Mouse (Mus musculus) neural tube, embryonic 15.5 days (tissue): ENCODE measurements around the gene Clptm1. TPM values are rescaled to one million over a fixed set of nuclear protein-coding genes. Genes with fewer than 3 reads are reported as not detected.

Experiments
- ATAC-seq: fragments of 200-750 bp; cut with Nextera tagmentation; 2 replicates; pipeline ENCODE4 v1.8.0; 2017; ENCODE audit warnings: mild to moderate bottlenecking, moderate TSS enrichment, moderate library complexity; ENCODE audit not compliant: low FRiP score
- H3K27ac ChIP-seq: fragments of 300-500 bp; sonication (generic); replicated peaks from 2 replicates; pipeline ENCODE4 v1.5.1; 2015; ENCODE audit warnings: mild to moderate bottlenecking, inconsistent platforms
- H3K27me3 ChIP-seq: fragments of 300-500 bp; sonication (generic); replicated peaks from 2 replicates; pipeline ENCODE4 v1.6.1; 2015; ENCODE audit warnings: inconsistent platforms
- H3K36me3 ChIP-seq: fragments of 300-500 bp; sonication (generic); 2 replicates; pipeline ENCODE4 v1.6.1; 2015; ENCODE audit warnings: inconsistent platforms
- H3K4me1 ChIP-seq: fragments of 300-500 bp; sonication (generic); 2 replicates; pipeline ENCODE4 v1.6.1; 2015; ENCODE audit warnings: inconsistent platforms
- H3K4me2 ChIP-seq: fragments of 300-500 bp; sonication (generic); 2 replicates; pipeline ENCODE4 v1.6.1; 2015; ENCODE audit warnings: inconsistent platforms, mild to moderate bottlenecking, moderate library complexity
- H3K4me3 ChIP-seq: fragments of 300-500 bp; sonication (generic); replicated peaks from 2 replicates; pipeline ENCODE4 v1.5.1; 2015; ENCODE audit warnings: mild to moderate bottlenecking, inconsistent platforms
- H3K9ac ChIP-seq: fragments of 300-500 bp; sonication (generic); replicated peaks from 2 replicates; pipeline ENCODE4 v1.6.1; 2015; ENCODE audit warnings: mild to moderate bottlenecking, inconsistent platforms
- H3K9me3 ChIP-seq: fragments of 300-500 bp; sonication (generic); replicated peaks from 2 replicates; pipeline ENCODE4 v1.6.1; 2016; ENCODE audit warnings: inconsistent platforms
- WGBS: fragments of 180-500 bp; shearing (Covaris S2); methylation state at CpG from one replicate; pipeline ENCODE4 v1.1.7; 2015; ENCODE audit warnings: mixed read lengths; 5-methylcytosine and 5-hydroxymethylcytosine counted together
- polyA plus RNA-seq: library from polyadenylated mRNA; unstranded; fragments of >200 nt; fragmentation: Nextera tagmentation; extraction: Ambion mirVana; gene quantifications from 2 replicates; pipeline ENCODE4 v1.2.1, GENCODE M21; 2015

The Clptm1 gene
- polyA plus RNA-seq, 1 experiment from 2014 or later = 140 TPM

DNA sequence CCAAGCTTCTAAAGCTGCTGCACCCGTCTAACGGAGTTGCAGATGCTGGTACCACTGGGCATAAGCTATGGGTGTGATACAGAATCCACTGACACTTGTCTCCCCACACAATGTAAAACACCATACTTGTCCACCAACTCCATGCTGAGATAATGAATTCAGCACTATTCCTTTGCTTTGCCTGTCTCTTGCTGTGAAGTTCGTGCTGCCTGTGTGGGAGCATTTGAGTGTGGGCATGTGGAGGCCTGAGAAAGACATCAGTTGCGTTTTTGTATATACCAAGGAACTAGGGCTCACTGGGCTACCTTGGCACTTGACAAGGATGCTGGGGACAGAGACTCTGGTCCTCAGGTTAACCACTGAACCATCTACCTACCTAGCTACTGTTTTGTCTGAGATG lies 23.6 kb downstream of the Clptm1 start:
- ATAC-seq = no peak
- H3K27me3 ChIP-seq = no peaks in the 10 kb centered on the region
- no peak overlapping the region for H3K9ac ChIP-seq
- 92% methylated on average over 4 of the region's 4 CpGs for WGBS
- no peaks in the 10 kb centered on the region for H3K4me1 ChIP-seq
- no peak overlapping the region for H3K4me3 ChIP-seq
- H3K36me3 ChIP-seq = peaks cover 97% of the 10 kb centered on the region
- H3K9me3 ChIP-seq = no peaks in the 10 kb centered on the region
- H3K4me2 ChIP-seq = no peak overlapping the region
- no peak overlapping the region for H3K27ac ChIP-seq

GRCm38 (mm10) chr7:19635074-19635827 lies 29.6 kb downstream of the Clptm1 start:
- H3K9ac ChIP-seq = no peak overlapping the region
- ATAC-seq = no peak
- no peak overlapping the region for H3K4me3 ChIP-seq
- H3K27ac ChIP-seq = no peak overlapping the region
- H3K4me1 ChIP-seq = no peaks in the 10 kb centered on the region
- no peaks in the 10 kb centered on the region for H3K27me3 ChIP-seq
- H3K36me3 ChIP-seq = peaks cover 85% of the 10 kb centered on the region
- no peaks in the 10 kb centered on the region for H3K9me3 ChIP-seq
- no peak overlapping the region for H3K4me2 ChIP-seq
- 93% methylated on average over 11 of the region's 11 CpGs for WGBS

DNA sequence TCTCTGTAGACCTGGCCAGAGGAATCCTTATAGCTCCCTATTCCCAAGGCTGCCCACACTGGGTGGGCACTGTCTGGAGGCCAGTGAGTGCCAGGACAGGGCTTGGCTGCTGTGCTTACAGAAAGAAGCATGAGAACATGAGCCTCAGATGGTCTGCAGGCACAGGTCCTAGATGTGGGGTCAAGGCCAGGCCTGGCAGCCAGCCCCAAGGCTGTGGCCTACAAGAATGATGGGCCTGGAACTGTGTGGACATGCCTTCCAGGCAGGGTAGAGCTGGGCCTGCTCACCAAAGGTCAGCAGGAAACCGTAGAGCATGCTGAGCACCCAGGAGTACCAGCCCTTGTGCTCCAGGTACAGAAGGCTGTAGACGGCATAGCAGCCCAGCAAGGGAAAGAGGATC lies 30.2 kb downstream of the Clptm1 start:
- no peak for ATAC-seq
- 72% methylated on average over 2 of the region's 2 CpGs for WGBS
- H3K9me3 ChIP-seq = no peaks in the 10 kb centered on the region
- no peak overlapping the region for H3K4me3 ChIP-seq
- H3K4me1 ChIP-seq = peaks cover 5% of the 10 kb centered on the region; the same call in 1 of the 2 replicates
- no peak overlapping the region for H3K9ac ChIP-seq
- H3K4me2 ChIP-seq = no peak overlapping the region
- H3K27ac ChIP-seq = no peak overlapping the region
- no peaks in the 10 kb centered on the region for H3K27me3 ChIP-seq
- H3K36me3 ChIP-seq = peaks cover 78% of the 10 kb centered on the region

DNA sequence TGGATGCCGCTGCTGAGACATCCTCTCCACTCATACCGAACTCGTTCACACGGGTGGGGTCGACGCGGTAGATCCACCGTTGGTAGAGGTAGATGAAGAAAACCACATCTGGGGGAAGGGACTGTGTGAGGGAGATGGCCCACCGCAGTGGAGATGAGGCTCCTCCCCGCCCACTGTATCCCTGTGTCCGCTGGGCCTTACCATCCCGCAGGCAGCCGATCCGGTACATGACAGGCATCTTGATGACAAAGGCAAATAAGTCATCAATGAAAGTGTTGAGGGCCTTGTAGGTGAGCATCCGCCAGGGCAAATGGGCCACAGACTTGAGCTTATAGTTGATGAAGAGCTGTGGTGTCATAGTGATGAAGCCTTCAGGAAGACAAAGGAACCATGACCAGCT lies 31.0 kb downstream of the Clptm1 start:
- Histone ChIP-seq H3K9me3 (no peaks in the 10 kb centered on the region), H3K4me1 (peaks cover 7% of the 10 kb centered on the region; the same call in 1 of the 2 replicates), H3K27me3 (no peaks in the 10 kb centered on the region), H3K36me3 (peaks cover 71% of the 10 kb centered on the region), H3K27ac (no peak overlapping the region), H3K9ac (no peak overlapping the region), H3K4me3 (no peak overlapping the region), H3K4me2 (no peak overlapping the region)
- ATAC-seq = no peak
- 92% methylated on average over 15 of the region's 15 CpGs for WGBS

GRCm38 (mm10) chr7:19633197-19633596 lies 31.6 kb downstream of the Clptm1 start:
- WGBS = 94% methylated on average over 17 of the region's 17 CpGs

DNA sequence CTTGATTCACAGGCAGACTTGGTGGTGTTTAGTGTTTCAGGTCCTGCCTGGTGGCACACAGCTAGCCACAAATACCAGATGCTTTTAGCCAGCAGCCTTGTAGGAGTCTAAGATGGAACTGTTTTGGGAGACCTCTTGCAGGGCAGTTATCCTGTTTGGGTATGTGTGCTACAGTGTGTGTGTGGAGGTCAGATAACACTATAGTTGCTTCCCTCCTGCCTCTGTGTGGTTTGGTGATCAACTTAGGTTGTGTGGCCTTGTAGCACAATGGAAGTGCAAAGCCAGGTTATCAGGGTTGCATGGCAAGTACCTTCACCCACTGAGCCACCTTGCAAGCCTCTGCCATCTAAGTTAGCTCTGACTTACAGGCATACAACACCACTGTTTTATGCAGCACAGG lies 32.1 kb downstream of the Clptm1 start:
- peaks cover 60% of the 10 kb centered on the region for H3K36me3 ChIP-seq
- no peak overlapping the region for H3K9ac ChIP-seq
- no peaks in the 10 kb centered on the region for H3K27me3 ChIP-seq

More at GRCm38 (mm10) chr7:19633197-19633596, 31.6 kb downstream of the Clptm1 start:
- ATAC-seq = no peak
- H3K4me1 ChIP-seq = peaks cover 9% of the 10 kb centered on the region
- H3K4me3 ChIP-seq = no peak overlapping the region
- H3K9me3 ChIP-seq = no peaks in the 10 kb centered on the region
- no peaks in the 10 kb centered on the region for H3K27me3 ChIP-seq
- H3K9ac ChIP-seq = no peak overlapping the region
- H3K4me2 ChIP-seq = no peak overlapping the region
- no peak overlapping the region for H3K27ac ChIP-seq
- H3K36me3 ChIP-seq = peaks cover 64% of the 10 kb centered on the region

GRCm38 (mm10) chr7:19632275-19632674 lies 32.6 kb downstream of the Clptm1 start:
- Histone ChIP-seq H3K4me3 (no peak overlapping the region), H3K36me3 (peaks cover 55% of the 10 kb centered on the region), H3K27me3 (no peaks in the 10 kb centered on the region), H3K4me2 (no peak overlapping the region), H3K9ac (no peak overlapping the region), H3K27ac (no peak overlapping the region), H3K9me3 (no peaks in the 10 kb centered on the region), H3K4me1 (peaks cover 12% of the 10 kb centered on the region)
- ATAC-seq = no peak

More for the DNA sequence above, 32.1 kb downstream of the Clptm1 start:
- Histone ChIP-seq H3K4me2 (no peak overlapping the region), H3K27ac (no peak overlapping the region), H3K9me3 (no peaks in the 10 kb centered on the region), H3K4me1 (peaks cover 12% of the 10 kb centered on the region), H3K4me3 (no peak overlapping the region)
- ATAC-seq = no peak

DNA sequence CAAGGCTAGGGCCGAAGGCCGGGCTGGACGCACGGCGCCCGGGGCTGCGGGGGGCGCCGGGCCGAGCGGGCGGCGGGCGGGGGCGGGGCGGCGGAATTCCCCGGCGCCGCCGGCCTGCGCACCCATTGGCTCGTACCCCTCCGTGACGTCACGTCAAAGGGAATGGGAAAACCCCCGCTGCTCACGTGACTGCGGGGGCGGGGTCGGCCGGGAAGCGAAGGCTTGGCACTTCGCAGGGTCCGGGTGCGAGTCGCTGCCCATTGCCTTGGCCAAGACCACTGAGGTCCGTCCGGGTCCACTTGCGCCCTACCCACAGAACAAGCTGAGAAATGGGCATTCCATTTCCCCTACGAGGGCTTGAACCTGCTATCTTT lies 35.5 kb downstream of the Clptm1 start, which contains the start of gene Relb:
Relb (minus strand) TSS at position 78 of the 374 bp plus-strand sequence.
- Histone ChIP-seq H3K36me3 (peaks cover 26% of the 10 kb centered on the region), H3K4me2 (peak within 1 kb of the TSS; percentile 76), H3K27me3 (0 out of 2 replicates have a peak, but pooled peaks cover 2% of the 10 kb centered on the region), H3K27ac (peak within 1 kb of the TSS; percentile 82), H3K4me1 (peaks cover 12% of the 10 kb centered on the region), H3K9me3 (no peaks in the 10 kb centered on the region), H3K4me3 (peak within 1 kb of the TSS; percentile 72), H3K9ac (peak within 1 kb of the TSS; percentile 44)
- peak; percentile 83 for ATAC-seq
- 1% methylated on average over 23 of the region's 41 CpGs for WGBS

GRCm38 (mm10) chr7:19628536-19629360 lies 36.1 kb downstream of the Clptm1 start:
- H3K36me3 ChIP-seq = peaks cover 20% of the 10 kb centered on the region
- H3K27me3 ChIP-seq = 0 out of 2 replicates have a peak, but pooled peaks cover 6% of the 10 kb centered on the region
- H3K4me1 ChIP-seq = peaks cover 12% of the 10 kb centered on the region
- peak overlapping the region; percentile 76 for H3K4me2 ChIP-seq
- 1% methylated on average over 56 of the region's 57 CpGs for WGBS
- ATAC-seq = peak; percentile 87
- H3K4me3 ChIP-seq = peak overlapping the region; percentile 72
- no peaks in the 10 kb centered on the region for H3K9me3 ChIP-seq
- H3K9ac ChIP-seq = peak overlapping the region; percentile 44
- H3K27ac ChIP-seq = peak overlapping the region; percentile 82

DNA sequence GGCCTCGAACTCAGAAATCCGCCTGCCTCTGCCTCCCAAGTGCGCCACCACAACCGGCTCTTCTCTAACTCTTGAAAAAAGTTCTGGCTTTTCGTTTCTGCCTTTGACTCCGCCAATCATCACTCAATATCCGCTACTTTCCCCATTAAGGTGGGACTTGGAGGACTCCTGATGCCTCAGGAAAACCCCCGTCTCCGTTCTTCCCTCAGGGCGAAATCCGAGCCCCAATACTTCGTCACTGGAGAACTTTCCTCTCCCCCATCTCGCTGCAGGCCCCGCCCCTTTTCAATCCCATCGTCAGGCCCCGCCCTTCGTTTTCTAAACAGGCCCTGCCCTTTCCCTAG lies 36.7 kb downstream of the Clptm1 start:
- peaks cover 12% of the 10 kb centered on the region for H3K4me1 ChIP-seq
- peak overlapping the region; percentile 82 for H3K27ac ChIP-seq
- no peak for ATAC-seq
- WGBS = 17% methylated on average over 17 of the region's 17 CpGs
- H3K36me3 ChIP-seq = peaks cover 14% of the 10 kb centered on the region
- H3K9ac ChIP-seq = no peak overlapping the region; the same call in 1 of the 2 replicates
- H3K9me3 ChIP-seq = no peaks in the 10 kb centered on the region
- peak overlapping the region; percentile 76 for H3K4me2 ChIP-seq
- 0 out of 2 replicates have a peak, but pooled peaks cover 10% of the 10 kb centered on the region for H3K27me3 ChIP-seq
- peak overlapping the region; percentile 72 for H3K4me3 ChIP-seq

GRCm38 (mm10) chr7:19627721-19628120 lies 37.1 kb downstream of the Clptm1 start:
- H3K4me1 ChIP-seq = peaks cover 12% of the 10 kb centered on the region
- H3K4me2 ChIP-seq = peak overlapping the region; percentile 76
- WGBS = 72% methylated on average over 3 of the region's 3 CpGs
- H3K27ac ChIP-seq = no peak overlapping the region
- H3K27me3 ChIP-seq = 0 out of 2 replicates have a peak, but pooled peaks cover 10% of the 10 kb centered on the region
- peak overlapping the region; percentile 72 for H3K4me3 ChIP-seq
- no peaks in the 10 kb centered on the region for H3K9me3 ChIP-seq
- H3K36me3 ChIP-seq = peaks cover 10% of the 10 kb centered on the region
- ATAC-seq = no peak
- no peak overlapping the region for H3K9ac ChIP-seq
